Mouse (Mus musculus) colon, adult 2 months (tissue): Measurements from ENCODE around the gene Sectm1a. TPM values are rescaled to one million over a fixed set of nuclear protein-coding genes. Genes with fewer than 3 reads are reported as not detected.

Experiments
- polyA plus RNA-seq: library from polyadenylated mRNA; depleted of rRNA; stranded (reverse); fragments of >200 nt; gene quantifications from 2 replicates; pipeline ENCODE4 v1.2.3, GENCODE M21; 2012; rRNA removed

Sectm1a gene
- polyA plus RNA-seq = 6.6 and 8.6 TPM in 2 replicates

DNA sequence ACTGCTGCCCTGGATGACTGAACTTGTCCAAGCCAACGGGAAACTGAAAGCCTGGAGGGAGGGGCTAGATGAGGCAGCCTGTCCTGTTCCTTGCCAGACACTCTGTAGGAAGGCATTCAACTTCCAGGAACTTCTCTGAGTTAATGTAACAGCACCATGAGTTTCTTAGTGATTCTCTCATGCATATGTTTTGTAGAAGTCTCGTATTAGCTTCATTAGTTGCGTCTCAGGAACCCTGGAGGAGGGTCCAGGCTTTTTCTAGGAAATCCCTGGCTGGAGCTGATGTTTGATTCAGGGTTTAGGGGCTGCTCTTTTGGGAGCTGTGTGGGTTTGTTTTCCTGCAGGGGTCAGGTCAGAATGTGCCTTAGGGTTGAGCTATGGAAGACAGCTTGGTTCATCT, at the start of gene Sectm1a:
Gene Sectm1a, minus strand, starts transcription at position 101 of the 400 bp plus-strand sequence.

DNA sequence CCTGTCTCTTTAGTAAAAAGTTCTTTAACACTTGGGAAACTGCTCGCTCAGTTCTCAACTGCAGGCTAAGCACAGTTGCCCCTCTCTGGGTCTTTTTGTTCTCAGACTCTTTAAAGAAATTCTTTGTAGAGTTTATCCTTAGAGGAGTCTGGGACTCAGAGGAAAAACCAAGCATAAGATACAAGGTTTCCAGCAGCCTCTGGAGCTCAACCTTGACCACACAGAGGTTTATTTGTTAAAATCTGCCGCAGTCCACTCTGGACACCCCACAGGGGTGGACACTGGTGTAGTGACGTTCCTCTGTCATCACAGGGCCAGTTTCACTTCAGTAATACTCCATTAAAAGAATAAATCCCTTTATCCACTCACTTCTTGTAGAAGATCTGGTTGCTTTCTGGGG, 37.6 kb upstream of the Sectm1a start, which contains the start of gene Tex19.2:
Gene Tex19.2, minus strand, starts transcription at position 101 of the 400 bp plus-strand sequence.

DNA sequence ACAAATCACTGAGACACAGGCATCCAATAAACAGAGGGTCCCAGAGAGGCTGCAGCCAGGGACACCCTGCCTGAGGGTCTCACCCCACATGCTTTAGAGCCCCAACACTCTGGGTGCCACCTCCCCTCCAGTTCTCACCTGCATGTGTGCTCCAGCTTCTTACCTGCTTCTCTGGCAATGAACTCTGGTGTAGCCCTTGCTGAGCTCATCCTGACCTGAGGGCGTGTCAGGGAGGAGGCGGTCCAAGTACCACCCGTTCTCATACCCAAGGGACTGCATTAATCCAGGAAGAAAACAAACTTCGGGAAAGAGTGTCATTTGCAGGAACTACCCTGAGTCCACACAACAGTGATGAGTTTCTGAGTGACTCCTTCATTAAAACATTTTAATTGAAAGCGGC, 17.6 kb downstream of the Sectm1a start, which contains the start of gene Sectm1b:
Gene Sectm1b, minus strand, starts transcription at position 191 of the 400 bp plus-strand sequence.

DNA sequence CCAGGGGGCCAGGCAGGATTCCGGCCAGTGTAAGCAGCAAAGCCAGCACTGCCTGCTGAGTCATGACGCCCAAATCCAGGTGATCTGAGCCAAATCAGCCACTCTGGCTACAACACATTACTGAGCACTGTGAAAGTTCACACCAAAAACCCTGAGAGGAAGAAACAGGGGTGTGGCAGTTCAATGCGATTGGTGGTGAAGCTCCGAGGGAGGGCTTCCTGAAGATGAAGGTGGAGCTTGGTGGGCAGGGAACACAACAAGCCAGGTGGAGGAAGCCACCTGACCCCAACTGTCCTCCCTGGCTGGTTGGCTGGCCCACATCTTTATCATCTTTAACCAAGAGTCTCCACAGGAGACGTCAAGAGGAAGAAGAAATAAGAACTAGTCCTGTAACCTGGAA, 41.7 kb downstream of the Sectm1a start, which contains the start of gene Cd7:
Gene Cd7, minus strand, starts transcription at position 117 of the 400 bp plus-strand sequence.

Other genes starting within 250 kb of the Sectm1a start
- gene Ccdc57, start 148.3 kb downstream of the Sectm1a start, polyA plus RNA-seq = 1.3 and 1.5 TPM in 2 replicates
- gene Slc16a3, start 132.7 kb downstream of the Sectm1a start, polyA plus RNA-seq = 14.8 and 25.6 TPM in 2 replicates
- 67.9 and 71.9 TPM in 2 replicates for gene Csnk1d, start 89.9 kb downstream of the Sectm1a start, polyA plus RNA-seq
- gene Cd7, start 41.8 kb downstream of the Sectm1a start, polyA plus RNA-seq = 3.4 and 9.3 TPM in 2 replicates
- 131 and 155 TPM in 2 replicates for gene Sectm1b, start 17.7 kb downstream of the Sectm1a start, polyA plus RNA-seq
- gene Tex19.2, start 37.5 kb upstream of the Sectm1a start, polyA plus RNA-seq = not detected in 2 replicates
- gene Tex19.1, start 64.9 kb upstream of the Sectm1a start, polyA plus RNA-seq = 0.28 and 0.31 TPM in 2 replicates
- gene Uts2r, start 79.1 kb upstream of the Sectm1a start, polyA plus RNA-seq = 0.06 TPM in 1 of 2 replicates, not detected in the other
- gene Hexdc, start 123.2 kb upstream of the Sectm1a start, polyA plus RNA-seq = 24.1 and 29.5 TPM in 2 replicates
- 17.2 and 18.7 TPM in 2 replicates for gene Ogfod3, start 123.5 kb upstream of the Sectm1a start, polyA plus RNA-seq
- 24.8 and 30.0 TPM in 2 replicates for gene Cybc1, start 148.1 kb upstream of the Sectm1a start, polyA plus RNA-seq
- gene Narf, start 156.0 kb upstream of the Sectm1a start, polyA plus RNA-seq = 34.3 and 40.5 TPM in 2 replicates
- 40.6 and 40.9 TPM in 2 replicates for gene Foxk2, start 178.8 kb upstream of the Sectm1a start, polyA plus RNA-seq